Mouse (Mus musculus) myocyte (in vitro differentiated cells): ENCODE data around the gene Frmd4a.

Source experiments
- POLR2A ChIP-seq: IDR thresholded peaks from one replicate; pipeline ENCODE4 v1.6.1; 2011; ENCODE audit warnings: low read depth, mild to moderate bottlenecking, control low read depth, moderate library complexity; ENCODE audit not compliant: insufficient read length
- POLR2AphosphoS2 ChIP-seq: IDR thresholded peaks from one replicate; pipeline ENCODE4 v1.6.1; 2011; ENCODE audit warnings: low read depth, control low read depth; ENCODE audit not compliant: insufficient read length

- no peak for TF ChIP-seq POLR2A
- TF ChIP-seq POLR2AphosphoS2: no peak
These were observed 318.4 kb downstream of the Frmd4a start for GRCm38 (mm10) chr2:4335881-4336280.
